Mouse (Mus musculus) MEL (cell line): Measurements from ENCODE around the gene Fgfrl1. TPM values are rescaled to one million over a fixed set of nuclear protein-coding genes. Genes with fewer than 3 reads are reported as not detected.

Experiments used
- DNase-seq: peaks from one replicate; pipeline ENCODE4 v3.0.0; 2011; ENCODE audit warnings: low read depth, low spot score
- H3K27ac ChIP-seq: 2 replicates; pipeline ENCODE4 v1.5.1; 2012; ENCODE audit warnings: low read depth, mild to moderate bottlenecking, control low read depth, low read length, moderate library complexity; ENCODE audit not compliant: control insufficient read depth
- H3K27me3 ChIP-seq, 2 experiments: fragments of 150-350 bp in 1 of 2; sonication (generic) in 1 of 2; 2 replicates each; pipeline ENCODE4 v1.6.1; 2012; ENCODE audit warnings: low read length in 2 of 2, mild to moderate bottlenecking in 2 of 2, improper control_type of control experiment in 1 of 2, moderate library complexity in 1 of 2; ENCODE audit not compliant: insufficient read depth in 2 of 2, control insufficient read depth in 1 of 2
- H3K36me3 ChIP-seq, 2 experiments: 2 replicates each; pipeline ENCODE4 v1.6.1; 2012 to 2014; ENCODE audit warnings: low read length in 2 of 2, improper control_type of control experiment in 1 of 2, inconsistent platforms in 1 of 2, mild to moderate bottlenecking in 1 of 2; ENCODE audit not compliant: insufficient read depth in 2 of 2, control insufficient read depth in 1 of 2
- H3K4me1 ChIP-seq, 2 experiments: fragments of 150-350 bp in 1 of 2; sonication (generic) in 1 of 2; 2 replicates each; pipeline ENCODE4 v1.6.1; 2012; ENCODE audit warnings: low read length in 2 of 2, improper control_type of control experiment in 1 of 2, mild to moderate bottlenecking in 1 of 2; ENCODE audit not compliant: insufficient read depth in 2 of 2, control insufficient read depth in 1 of 2
- H3K4me3 ChIP-seq, 2 experiments: fragments of 150-350 bp in 1 of 2; sonication (generic) in 1 of 2; 2 replicates each; pipeline ENCODE4 v1.5.1; 2012; ENCODE audit warnings: low read depth in 2 of 2, low read length in 2 of 2, mild to moderate bottlenecking in 2 of 2, moderate library complexity in 2 of 2, control low read depth in 1 of 2, improper control_type of control experiment in 1 of 2; ENCODE audit not compliant: control insufficient read depth in 1 of 2, insufficient read depth in 1 of 2
- H3K79me2 ChIP-seq: 2 replicates; pipeline ENCODE4 v1.6.1; 2012; ENCODE audit warnings: mild to moderate bottlenecking, low read length, moderate library complexity; ENCODE audit not compliant: control insufficient read depth, poor library complexity, insufficient read depth
- H3K9ac ChIP-seq: 2 replicates; pipeline ENCODE4 v1.6.1; 2012; ENCODE audit warnings: low read depth, mild to moderate bottlenecking, control low read depth, low read length, moderate library complexity; ENCODE audit not compliant: control insufficient read depth, poor library complexity, severe bottlenecking
- H3K9me3 ChIP-seq: fragments of 150-350 bp; sonication (generic); replicated peaks from 2 replicates; pipeline ENCODE4 v1.6.1; 2012; ENCODE audit warnings: mild to moderate bottlenecking, low read length, improper control_type of control experiment, moderate library complexity; ENCODE audit not compliant: insufficient read depth
- BHLHE40 ChIP-seq: IDR thresholded peaks from 2 replicates; pipeline ENCODE4 v1.6.1; 2012; ENCODE audit warnings: low read depth, mild to moderate bottlenecking, inconsistent platforms, low read length, improper control_type of control experiment, borderline replicate concordance
- CTCF ChIP-seq, 3 experiments: IDR thresholded peaks in 2 of 3; conservative IDR thresholded peaks in 1 of 3; 2 replicates each; pipeline ENCODE4 v1.5.1; 2011 to 2012; ENCODE audit warnings: low read length in 3 of 3, low read depth in 2 of 3, mild to moderate bottlenecking in 2 of 3, improper control_type of control experiment in 1 of 3, inconsistent platforms in 1 of 3, mixed read lengths in 1 of 3, moderate library complexity in 1 of 3; ENCODE audit not compliant: control insufficient read depth in 1 of 3, insufficient read depth in 1 of 3, poor library complexity in 1 of 3, severe bottlenecking in 1 of 3
- ETS1 ChIP-seq: IDR thresholded peaks from 2 replicates; pipeline ENCODE4 v1.6.1; 2012; ENCODE audit warnings: low read depth, mild to moderate bottlenecking, inconsistent platforms, low read length, improper control_type of control experiment, moderate library complexity
- GABPA ChIP-seq: IDR thresholded peaks from 2 replicates; pipeline ENCODE4 v1.6.1; 2012; ENCODE audit warnings: low read depth, mild to moderate bottlenecking, inconsistent platforms, low read length, improper control_type of control experiment, moderate library complexity
- GATA1 ChIP-seq: IDR thresholded peaks from 2 replicates; pipeline ENCODE4 v1.6.1; 2011; ENCODE audit warnings: low read depth, low read length, improper control_type of control experiment
- HCFC1 ChIP-seq: IDR thresholded peaks from 2 replicates; pipeline ENCODE4 v1.6.1; 2012; ENCODE audit warnings: low read depth, mild to moderate bottlenecking, inconsistent platforms, low read length, improper control_type of control experiment, moderate library complexity
- MYB ChIP-seq: IDR thresholded peaks from 2 replicates; pipeline ENCODE4 v1.6.1; 2011; ENCODE audit warnings: mild to moderate bottlenecking, low read depth, low read length, improper control_type of control experiment
- MYC ChIP-seq: IDR thresholded peaks from 2 replicates; pipeline ENCODE4 v1.6.1; 2011; ENCODE audit warnings: low read depth, mild to moderate bottlenecking, low read length, improper control_type of control experiment, moderate library complexity
- POLR2A ChIP-seq, 2 experiments: IDR thresholded peaks; 2 replicates each; pipeline ENCODE4 v1.6.1; 2011 to 2012; ENCODE audit warnings: low read length in 2 of 2, mild to moderate bottlenecking in 2 of 2, control low read depth in 1 of 2, improper control_type of control experiment in 1 of 2, low read depth in 1 of 2, moderate library complexity in 1 of 2; ENCODE audit not compliant: control insufficient read depth in 1 of 2, insufficient read depth in 1 of 2, poor library complexity in 1 of 2
- RAD21 ChIP-seq: IDR thresholded peaks from 2 replicates; pipeline ENCODE4 v1.6.1; 2011; ENCODE audit warnings: mild to moderate bottlenecking, low read depth, low read length, improper control_type of control experiment
- SMC3 ChIP-seq: IDR thresholded peaks from 2 replicates; pipeline ENCODE4 v1.6.1; 2011; ENCODE audit warnings: low read depth, low read length, improper control_type of control experiment
- TBP ChIP-seq: IDR thresholded peaks from 2 replicates; pipeline ENCODE4 v1.8.0; 2011; ENCODE audit warnings: low read depth, low read length, improper control_type of control experiment
- ZC3H11A ChIP-seq: IDR thresholded peaks from 2 replicates; pipeline ENCODE4 v1.6.1; 2012; ENCODE audit warnings: low read depth, mild to moderate bottlenecking, inconsistent platforms, low read length, improper control_type of control experiment
- ZMIZ1 ChIP-seq: IDR thresholded peaks from 2 replicates; pipeline ENCODE4 v1.6.1; 2012; ENCODE audit warnings: low read depth, mild to moderate bottlenecking, inconsistent platforms, low read length, improper control_type of control experiment, moderate library complexity
- polyA plus RNA-seq, 2 experiments: library from polyadenylated mRNA; stranded (reverse) in 1 of 2; unstranded in 1 of 2; fragments of >175 nt in 1 of 2; fragments of >200 nt in 1 of 2; gene quantifications; 2 replicates each; pipeline versions ENCODE4 v1.2.1 to v1.2.4; 2012; ENCODE audit warnings: low replicate concordance in 2 of 2, low read depth in 1 of 2; ENCODE audit not compliant: insufficient read length in 2 of 2, insufficient read depth in 1 of 2, missing spikeins in 1 of 2
- total RNA-seq: library from RNA; depleted of rRNA; stranded (reverse); fragments of 300-350 nt; gene quantifications from 2 replicates; pipeline ENCODE4 v1.2.3, GENCODE M21; 2012

Gene Fgfrl1
- total and polyA plus RNA-seq, 3 experiments = 16.0 to 27.3 TPM; not detected in 1

- TF ChIP-seq GATA1 = no peak
- TF ChIP-seq MYB = no peak
Observed at GRCm38 (mm10) chr5:108669986-108670385, 22.2 kb upstream of the Fgfrl1 start (continued).

- Histone ChIP-seq H3K27ac (no peak overlapping the region), H3K36me3 (peaks cover 2 to 31% of the 10 kb centered on the region in 2 experiments; a peak in 3 of 4 replicates), H3K4me1 (peaks cover 16 to 45% of the 10 kb centered on the region in 2 experiments), H3K9ac (no peak overlapping the region), H3K27me3 (no peaks in the 10 kb centered on the region), H3K9me3 (no peaks in the 10 kb centered on the region), H3K4me3 (no peak overlapping the region), H3K79me2 (peaks cover 29% of the 10 kb centered on the region)
- TF ChIP-seq ETS1 (0 out of 2 replicates have a peak, but pooled peaks have one; percentile 23), HCFC1 (no peak), RAD21 (peak; percentile 54), TBP (no peak), GABPA (no peak), ZC3H11A (peak; percentile 24; the same call in 1 of the 2 replicates), SMC3 (peak; percentile 84), CTCF (IDR thresholded peaks at IDR 0.05 in 2 of 3, conservative IDR thresholded peaks at IDR 0.05 in 1 of 3; ENCODE audit: control insufficient read depth in 1 of 3, insufficient read depth in 1 of 3, low read depth in 2 of 3, low read length in 3 of 3, poor library complexity in 1 of 3, severe bottlenecking in 1 of 3) (peak; percentile 72 to 84 (median 74)), MYC (peak; percentile 46; the same call in 1 of the 2 replicates)
- DNase-seq = peak; percentile 81
Observed at GRCm38 (mm10) chr5:108670785-108671184, 21.4 kb upstream of the Fgfrl1 start.

GRCm38 (mm10) chr5:108671757-108672156, 20.4 kb upstream of the Fgfrl1 start:
- Histone ChIP-seq H3K4me1 (peaks cover 23 to 51% of the 10 kb centered on the region in 2 experiments), H3K79me2 (peaks cover 34% of the 10 kb centered on the region), H3K27ac (no peak overlapping the region), H3K36me3 (peaks cover 2 to 39% of the 10 kb centered on the region in 2 experiments; a peak in 3 of 4 replicates), H3K4me3 (no peak overlapping the region), H3K9ac (no peak overlapping the region), H3K9me3 (no peaks in the 10 kb centered on the region), H3K27me3 (no peaks in the 10 kb centered on the region)
- peak; percentile 37 for DNase-seq
- TF ChIP-seq SMC3 = 0 out of 2 replicates have a peak, but pooled peaks have one; percentile 2
- TF ChIP-seq ZMIZ1 = 0 out of 2 replicates have a peak, but pooled peaks have one; percentile 21
- TF ChIP-seq BHLHE40 = no peak
- TF ChIP-seq GABPA = no peak
- peak; percentile 38 to 58 (median 52); a peak in 5 of 6 replicates for TF ChIP-seq CTCF (IDR thresholded peaks at IDR 0.05 in 2 of 3, conservative IDR thresholded peaks at IDR 0.05 in 1 of 3; ENCODE audit: control insufficient read depth in 1 of 3, insufficient read depth in 1 of 3, low read depth in 2 of 3, low read length in 3 of 3, poor library complexity in 1 of 3, severe bottlenecking in 1 of 3)
- TF ChIP-seq POLR2A (IDR thresholded peaks at IDR 0.05; ENCODE audit: control insufficient read depth in 1 of 2, insufficient read depth in 1 of 2, low read depth in 1 of 2, low read length in 2 of 2, poor library complexity in 1 of 2) = 0 out of 4 replicates have a peak, but pooled peaks of 1 of the 2 experiments have one; percentile 24
